Mouse (Mus musculus): ENCODE data around the gene Gm20708.

Gene Gm20708

GRCm38 (mm10) chr11:117809407-117810311 lies at the start of gene Gm20708, which contains the start of gene Syngr2:
Gm20708 (plus strand) TSS chr11:117809668.
Syngr2 (plus strand) TSS chr11:117809668.
- DNase-seq: peak; percentile 83 to 89

GRCm38 (mm10) chr11:117760374-117761119 lies 48.9 kb upstream of the Gm20708 start:
- peak; percentile 54 to 71 for DNase-seq

DNA sequence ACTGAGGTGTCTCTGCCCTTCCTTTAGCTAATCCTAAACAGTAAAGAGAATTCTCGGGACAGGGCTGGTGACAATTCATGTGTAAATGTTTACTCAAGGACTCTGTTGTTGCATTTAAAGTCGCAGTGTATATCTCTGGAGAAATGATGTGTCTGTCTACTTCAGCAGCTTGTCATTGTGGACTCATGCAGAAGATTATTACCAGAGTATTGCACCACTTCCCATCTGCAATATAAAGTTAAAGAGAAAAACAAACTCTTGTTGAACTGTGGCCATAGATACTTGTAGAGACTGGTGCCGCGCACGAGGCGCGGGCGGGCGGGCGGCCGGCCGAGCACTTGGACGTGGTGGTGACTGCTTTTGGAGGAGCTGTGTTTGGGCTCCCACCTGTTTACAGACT lies 47.7 kb upstream of the Gm20708 start:
- no peak for DNase-seq

DNA sequence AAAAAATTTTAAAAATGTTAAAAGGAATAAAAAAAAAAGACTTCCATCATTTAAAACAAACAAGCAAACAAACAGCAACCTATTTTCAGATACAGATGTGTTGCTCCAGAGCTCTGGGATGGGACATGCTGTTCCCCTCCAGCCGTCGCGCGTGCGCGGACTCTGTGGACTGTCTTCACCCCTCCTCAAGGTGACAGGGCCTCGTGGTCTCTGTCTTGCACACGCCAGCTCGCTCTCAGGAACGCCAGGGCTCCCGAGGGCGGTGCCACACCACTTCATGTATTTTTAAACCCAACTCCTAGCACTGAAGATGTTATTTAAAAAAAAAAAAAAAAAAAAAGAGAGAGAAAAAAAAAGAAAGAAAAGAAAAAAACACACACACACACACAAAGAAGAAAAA lies 47.2 kb upstream of the Gm20708 start:
- DNase-seq: no peak

- no peak for DNase-seq
These were observed 45.1 kb upstream of the Gm20708 start for GRCm38 (mm10) chr11:117764319-117764718.

GRCm38 (mm10) chr11:117765361-117765760 lies 44.1 kb upstream of the Gm20708 start:
- DNase-seq: no peak

GRCm38 (mm10) chr11:117766275-117766674 lies 43.2 kb upstream of the Gm20708 start:
- no peak for DNase-seq

GRCm38 (mm10) chr11:117768725-117769682 lies 40.5 kb upstream of the Gm20708 start:
- DNase-seq: peak in 1 of 2 experiments; percentile 38

- DNase-seq: no peak
These were observed 39.8 kb upstream of the Gm20708 start for GRCm38 (mm10) chr11:117769683-117770047.

DNA sequence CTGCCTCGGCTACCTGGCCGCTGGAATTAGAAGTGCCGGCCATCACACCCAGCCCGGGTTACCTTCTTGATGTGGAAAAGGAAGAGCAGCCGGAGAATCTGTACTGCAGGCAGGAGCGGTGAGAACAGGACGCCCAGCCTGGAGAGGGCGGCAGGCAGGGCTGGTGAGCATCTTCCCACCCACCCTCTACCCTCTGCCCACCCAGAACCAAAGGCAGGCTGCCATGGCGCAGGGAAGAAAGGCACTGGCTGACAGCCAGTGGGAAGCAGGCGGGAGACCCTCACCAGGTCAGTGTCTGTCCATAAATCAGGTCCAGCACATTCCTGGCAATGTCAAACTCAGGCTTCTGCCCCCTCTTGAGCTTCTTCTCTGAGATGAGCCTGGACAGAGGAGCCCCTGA lies 39.1 kb upstream of the Gm20708 start:
- DNase-seq: no peak

DNA sequence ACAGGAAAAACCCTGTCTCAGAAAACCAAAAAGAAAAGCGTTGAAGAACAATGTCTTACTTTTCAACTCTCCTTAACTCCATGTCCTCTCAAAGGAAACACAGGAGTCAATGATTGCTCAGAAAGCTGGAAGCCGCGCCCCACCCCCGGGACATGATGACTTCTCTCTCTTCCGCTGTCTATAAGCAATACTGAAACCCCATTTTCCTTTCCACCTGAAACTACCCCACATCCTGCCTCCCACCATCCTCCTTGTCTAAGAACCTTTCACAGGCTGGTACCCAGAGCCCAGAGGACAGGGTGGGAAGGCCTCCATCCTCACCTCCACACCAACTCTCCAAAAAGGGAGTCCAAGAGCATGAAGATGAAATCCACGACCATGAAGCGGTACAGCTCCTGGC lies 37.1 kb upstream of the Gm20708 start:
- DNase-seq: no peak

GRCm38 (mm10) chr11:117774925-117775324 lies 34.5 kb upstream of the Gm20708 start:
- DNase-seq: no peak

- no peak for DNase-seq
These were observed 33.9 kb upstream of the Gm20708 start for GRCm38 (mm10) chr11:117775540-117775939.

GRCm38 (mm10) chr11:117776085-117776792 lies 33.2 kb upstream of the Gm20708 start:
- DNase-seq: no peak

GRCm38 (mm10) chr11:117777111-117777510 lies 32.4 kb upstream of the Gm20708 start:
- no peak for DNase-seq

DNA sequence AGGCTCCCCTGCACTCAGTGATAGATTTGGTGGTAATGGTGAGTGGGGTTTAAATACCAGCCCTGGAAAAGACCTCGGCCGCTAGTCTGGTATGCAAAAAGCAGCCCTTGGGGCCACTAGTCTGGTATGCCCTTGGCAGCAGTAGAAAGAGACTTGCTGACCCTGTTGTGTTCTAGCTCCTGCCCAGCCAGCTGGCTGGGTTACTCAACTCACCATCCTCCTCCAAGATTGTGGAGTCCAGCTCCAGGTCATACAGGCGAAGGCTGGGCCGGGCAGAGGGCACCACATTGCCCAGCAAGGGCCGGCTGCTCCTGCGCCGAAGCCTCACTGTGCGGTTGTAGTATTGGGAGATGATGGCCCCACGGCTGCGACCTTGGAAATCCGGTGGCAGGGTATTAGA lies 31.4 kb upstream of the Gm20708 start:
- DNase-seq: no peak

- peak; percentile 71 to 83 for DNase-seq
These were observed 30.5 kb upstream of the Gm20708 start for GRCm38 (mm10) chr11:117778851-117779433.

GRCm38 (mm10) chr11:117779434-117780198 lies 29.9 kb upstream of the Gm20708 start:
- peak; percentile 79 to 88 for DNase-seq

DNA sequence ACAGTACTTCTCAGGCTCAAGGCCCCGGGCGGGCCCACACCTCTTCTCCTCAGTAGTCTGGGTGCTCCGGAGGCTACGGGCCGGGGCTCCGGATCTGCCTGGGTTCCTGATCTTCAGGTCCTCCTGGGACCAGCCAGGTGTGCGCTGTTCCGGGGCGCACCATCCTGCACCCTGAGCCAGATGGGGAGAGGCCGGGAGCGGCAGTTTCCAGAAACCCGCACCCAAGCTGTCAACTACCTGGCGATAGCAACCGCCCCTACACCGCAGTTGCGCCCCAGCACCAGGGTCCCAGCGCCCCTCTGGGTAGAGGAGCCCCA lies 29.3 kb upstream of the Gm20708 start:
- DNase-seq: no peak

DNA sequence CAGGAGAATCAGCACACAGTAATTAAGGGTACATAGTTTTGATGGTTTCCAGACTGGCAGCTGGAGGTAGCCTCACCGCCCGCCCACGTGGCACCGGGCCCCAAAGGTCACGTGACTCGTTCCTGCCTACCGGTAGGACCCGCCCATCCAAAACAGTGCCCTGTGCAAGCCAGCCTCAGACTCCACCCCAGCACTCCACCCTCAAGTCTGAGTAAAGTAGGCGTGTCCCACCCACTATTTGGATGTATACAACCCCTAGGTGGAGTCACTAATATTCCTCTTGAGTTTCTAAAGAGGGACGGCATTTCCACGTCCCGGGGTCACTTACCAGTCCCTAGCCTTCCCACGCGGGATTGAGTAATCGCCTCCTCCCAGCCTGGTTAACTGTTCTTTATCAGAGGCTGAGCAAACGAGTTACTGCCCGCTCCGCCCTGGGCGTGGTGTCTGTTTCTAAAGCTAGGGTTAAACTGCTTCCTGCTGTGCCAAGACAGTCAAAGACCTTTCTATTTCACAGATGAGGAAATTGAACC lies 28.8 kb upstream of the Gm20708 start:
- DNase-seq: peak; percentile 89 to 95

Data from kidney, postnatal 4 days (tissue).